Mouse (Mus musculus) adrenal gland, adult (tissue): ENCODE measurements around the gene Cactin.

Experiments
- DNase-seq, 2 experiments: peaks; one replicate each; pipeline ENCODE4 v3.0.0; 2022 to 2023; ENCODE audit warnings: low spot score in 1 of 2; ENCODE audit not compliant: inconsistent age in 2 of 2

The Cactin gene

DNA sequence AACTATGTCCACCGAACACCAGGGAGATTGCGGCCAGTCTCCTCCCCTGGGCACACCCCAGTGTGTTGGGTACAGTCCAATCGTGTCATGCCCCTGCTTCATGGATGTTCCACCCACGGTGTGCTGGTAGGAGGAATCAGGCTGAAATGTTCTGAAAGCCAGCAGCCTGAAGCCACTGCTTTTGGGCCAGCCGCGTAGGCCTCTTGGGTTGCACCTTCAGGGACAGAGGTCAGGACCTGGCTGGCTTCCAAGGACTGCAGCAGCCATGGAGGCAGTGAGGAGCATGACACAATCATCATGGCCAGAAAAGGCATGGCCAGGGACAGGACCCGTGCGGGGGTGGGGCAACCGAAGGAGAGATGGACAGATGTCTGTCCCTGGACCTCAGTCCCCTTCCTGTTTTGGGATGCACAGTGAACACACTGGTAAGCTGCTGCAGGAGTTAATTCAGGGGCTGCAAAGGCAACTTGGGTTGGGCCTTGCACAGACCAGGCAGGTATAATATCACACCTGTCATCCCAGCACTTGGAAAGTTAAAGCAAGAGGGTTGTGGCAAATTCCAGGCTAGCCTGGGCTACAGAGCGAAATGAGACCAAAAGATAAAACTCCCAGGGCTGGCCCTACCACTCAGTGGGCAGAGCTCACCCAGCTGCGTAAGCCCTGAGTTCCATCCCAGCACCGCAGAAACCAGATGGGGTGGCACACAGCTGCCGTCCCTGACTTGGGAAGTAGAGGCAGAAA is 2.1 kb upstream of the Cactin start:
- DNase-seq = peak; percentile 79 to 93

DNA sequence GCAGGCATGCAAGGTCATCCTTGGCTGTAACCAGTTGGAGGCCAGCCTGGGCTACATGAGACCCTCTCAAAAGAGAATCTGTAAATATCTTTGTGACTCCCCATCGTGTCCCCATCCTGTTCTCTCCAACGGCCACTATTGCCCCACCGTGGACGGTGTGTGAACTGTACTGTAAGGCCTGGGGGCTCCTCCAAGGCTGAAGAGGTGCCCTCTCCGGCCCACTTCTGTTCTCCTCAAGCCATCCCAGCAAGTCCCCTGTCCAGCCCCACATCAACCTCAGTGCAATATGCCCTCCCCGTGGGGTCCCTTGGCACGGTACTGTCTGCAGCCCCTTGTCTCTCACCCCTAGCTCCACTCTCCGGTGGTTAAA is 1.6 kb upstream of the Cactin start:
- peak in 1 of 2 experiments; percentile 64 for DNase-seq

DNA sequence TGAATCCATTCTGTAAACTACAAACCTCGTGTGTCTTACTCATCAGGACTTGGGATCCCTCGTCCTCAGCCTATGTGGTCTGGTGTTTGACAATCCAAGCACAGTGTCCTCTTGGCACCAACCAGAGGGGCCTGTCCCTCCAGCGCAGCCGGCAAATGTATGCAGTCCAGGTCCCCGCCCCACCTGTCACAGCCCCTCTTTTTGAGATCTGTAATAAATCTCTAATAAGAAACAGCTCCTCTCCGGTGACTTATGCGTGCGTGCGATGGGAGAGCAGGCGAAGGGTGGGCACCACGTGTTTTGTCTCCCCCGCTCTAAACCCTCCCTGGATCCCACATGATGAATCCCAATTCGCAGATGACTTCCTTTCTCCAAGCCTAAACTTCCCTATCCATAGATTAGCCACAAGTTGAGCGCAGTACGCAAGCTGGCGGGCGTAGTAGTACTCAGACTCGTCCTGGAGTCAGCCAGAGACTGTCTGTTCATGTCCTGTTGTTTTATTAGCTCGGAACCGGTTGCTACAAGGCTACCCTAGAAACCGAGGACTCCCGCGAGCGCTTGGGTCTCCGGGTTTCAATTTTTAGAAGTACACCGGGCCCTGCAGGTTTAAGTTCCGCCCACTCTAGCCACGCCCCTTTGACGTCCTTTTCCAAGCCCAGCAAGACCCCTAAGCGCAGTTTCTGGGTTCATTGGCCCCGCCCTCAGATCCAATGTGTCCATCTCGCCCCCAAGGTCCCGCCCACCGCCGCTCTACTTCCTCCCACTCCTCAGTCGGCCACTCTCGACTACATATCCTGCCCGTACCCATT is 958 bp upstream of the Cactin start:
- no peak for DNase-seq

DNA sequence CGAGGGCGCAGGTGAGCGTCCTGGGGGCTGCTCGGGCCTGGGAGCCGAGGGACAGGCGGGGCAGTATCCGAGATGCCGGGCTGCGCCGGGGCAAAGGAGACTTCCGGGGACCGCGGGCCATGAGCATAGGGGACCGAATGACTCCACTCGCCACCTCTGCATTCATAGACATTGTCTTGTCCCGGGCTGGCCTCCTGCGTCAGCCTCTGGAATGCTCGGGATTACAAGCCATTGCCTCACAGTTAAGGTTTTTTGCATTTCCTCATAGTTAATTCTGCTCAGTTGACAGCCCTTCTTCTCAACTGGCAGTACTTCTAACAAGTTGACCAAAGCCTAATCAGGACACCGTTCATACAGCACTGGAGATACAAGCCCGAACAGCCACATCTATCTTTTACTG is 533 bp downstream of the Cactin start:
- DNase-seq = no peak

DNA sequence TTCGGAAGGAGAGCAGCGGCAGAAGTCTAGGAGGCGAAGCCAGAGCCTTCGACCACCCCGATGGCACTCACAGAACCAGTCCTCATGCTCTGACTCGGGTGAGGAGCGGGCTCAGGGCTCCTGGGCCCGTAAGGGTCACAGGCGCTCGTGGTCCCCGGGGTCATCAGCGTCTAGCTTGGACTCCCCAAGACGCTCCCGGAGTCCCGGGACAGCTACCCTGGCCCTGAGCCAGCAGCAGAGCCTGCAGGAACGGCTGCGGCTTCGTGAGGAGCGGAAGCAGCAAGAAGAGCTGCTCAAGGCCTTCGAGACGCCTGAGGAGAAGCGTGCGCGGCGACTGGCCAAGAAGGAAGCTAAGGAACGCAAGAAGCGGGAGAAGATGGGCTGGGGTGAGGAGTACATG is 1.5 kb downstream of the Cactin start:
- DNase-seq = peak; percentile 57 to 60

DNA sequence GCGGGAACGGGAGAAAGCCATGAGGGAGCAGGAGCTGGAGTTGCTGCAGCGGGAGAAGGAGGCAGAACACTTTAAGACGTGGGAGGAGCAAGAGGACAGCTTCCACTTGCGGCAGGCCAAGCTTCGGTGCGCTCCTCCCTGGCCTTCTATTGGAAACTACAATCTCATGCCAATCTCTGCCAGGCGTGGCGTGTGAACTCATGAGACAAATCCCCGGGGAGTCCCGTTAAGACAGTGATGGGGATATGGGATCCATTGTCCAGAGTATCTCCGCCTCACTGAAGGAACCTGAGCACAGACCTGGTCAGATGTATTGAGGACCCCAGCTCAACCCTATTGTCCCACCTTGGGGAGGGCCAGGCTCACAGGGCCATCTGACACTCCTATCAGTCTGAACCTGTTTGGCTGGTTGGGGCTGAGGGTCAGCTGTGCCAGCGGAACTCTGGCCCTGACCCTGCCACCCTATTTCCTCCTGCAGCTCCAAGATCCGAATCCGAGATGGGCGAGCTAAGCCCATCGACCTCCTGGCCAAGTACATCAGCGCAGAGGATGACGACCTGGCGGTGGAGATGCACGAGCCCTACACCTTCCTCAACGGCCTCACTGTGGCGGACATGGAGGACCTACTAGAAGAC is 2.4 kb downstream of the Cactin start:
- no peak for DNase-seq

DNA sequence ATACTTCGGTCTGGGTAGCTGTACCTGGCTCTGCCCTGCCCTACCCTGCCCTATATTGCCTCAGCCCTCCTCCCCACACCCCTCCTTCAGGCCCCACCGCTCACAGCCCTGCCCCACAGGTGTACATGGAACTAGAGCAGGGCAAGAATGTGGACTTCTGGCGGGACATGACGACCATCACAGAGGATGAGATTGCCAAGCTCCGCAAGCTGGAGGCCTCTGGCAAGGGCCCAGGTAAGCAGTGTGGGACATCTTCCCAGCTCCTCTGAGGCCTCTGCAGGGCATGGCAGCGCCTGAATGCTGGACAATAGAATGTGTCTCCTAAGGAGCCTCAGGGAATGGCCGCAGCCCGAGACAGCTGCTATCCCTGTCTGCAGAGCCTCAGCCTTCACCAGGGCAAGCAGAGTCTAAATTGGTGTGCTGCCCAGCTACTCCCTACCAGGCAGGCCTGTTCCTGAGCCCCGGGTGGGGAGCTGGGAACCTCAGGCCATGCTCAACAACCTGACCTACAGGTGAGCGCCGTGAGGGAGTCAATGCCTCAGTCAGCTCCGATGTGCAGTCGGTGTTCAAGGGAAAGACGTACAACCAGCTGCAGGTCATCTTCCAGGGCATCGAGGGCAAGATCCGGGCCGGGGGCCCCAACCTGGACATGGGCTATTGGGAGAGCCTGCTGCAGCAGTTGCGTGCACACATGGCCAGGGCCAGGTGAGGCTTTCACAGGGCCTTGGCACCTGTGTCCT is 3.1 kb downstream of the Cactin start:
- DNase-seq = no peak

DNA sequence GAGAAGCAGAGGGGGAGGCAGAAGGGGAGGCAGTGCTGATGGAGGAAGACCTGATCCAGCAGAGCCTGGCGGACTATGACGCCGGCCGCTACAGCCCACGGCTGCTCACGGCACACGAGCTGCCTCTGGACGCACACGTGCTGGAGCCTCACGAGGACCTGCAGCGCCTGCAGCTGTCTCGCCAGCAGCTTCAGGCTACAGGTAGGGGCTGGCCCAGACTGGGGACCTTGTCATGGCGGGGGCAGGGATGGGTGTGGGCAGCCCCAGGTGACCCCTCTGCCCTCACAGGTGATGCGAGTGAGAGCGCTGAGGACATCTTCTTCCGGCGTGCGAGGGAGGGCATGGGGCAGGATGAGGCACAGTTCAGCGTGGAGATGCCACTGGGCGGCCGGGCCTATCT is 4.3 kb downstream of the Cactin start:
- peak in 1 of 2 experiments; percentile 36 for DNase-seq

DNA sequence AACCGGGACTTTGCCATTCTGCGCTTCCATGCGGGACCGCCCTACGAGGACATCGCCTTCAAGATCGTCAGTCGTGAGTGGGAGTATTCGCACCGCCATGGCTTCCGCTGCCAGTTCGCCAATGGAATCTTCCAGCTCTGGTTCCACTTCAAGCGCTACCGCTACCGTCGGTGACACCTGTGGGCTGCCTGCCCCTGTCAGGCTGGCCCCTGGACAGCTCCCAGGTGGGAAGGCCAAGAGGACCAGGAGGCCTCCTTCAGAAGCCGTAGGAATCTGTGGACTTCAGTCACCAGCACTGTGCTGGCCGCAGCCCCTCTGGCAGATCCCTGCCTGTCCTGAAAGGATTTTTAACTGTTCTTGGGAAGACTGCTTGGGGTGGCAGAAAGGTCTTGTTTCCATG is 4.9 kb downstream of the Cactin start:
- peak in 1 of 2 experiments; percentile 50 for DNase-seq

DNA sequence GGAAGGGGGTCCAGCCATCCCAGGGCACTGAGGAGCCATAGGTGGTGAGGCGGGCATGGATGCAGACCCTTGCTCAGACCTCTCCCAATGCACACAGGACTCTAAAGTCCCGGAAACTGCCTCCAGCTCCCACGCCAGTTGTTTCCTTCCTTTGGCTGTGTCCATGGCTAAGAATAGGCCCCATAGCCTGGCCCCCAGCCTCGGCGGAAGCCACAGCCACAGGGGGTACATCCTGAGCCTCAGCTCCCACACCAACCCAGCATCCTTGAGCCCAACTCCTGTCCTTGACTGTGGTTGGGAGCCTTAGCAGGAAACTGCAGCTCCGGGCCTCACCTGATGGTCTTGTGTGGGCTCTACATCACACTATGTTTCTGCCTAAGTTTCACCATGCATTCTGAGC is 6.0 kb downstream of the Cactin start:
- DNase-seq = peak; percentile 70 to 77

DNA sequence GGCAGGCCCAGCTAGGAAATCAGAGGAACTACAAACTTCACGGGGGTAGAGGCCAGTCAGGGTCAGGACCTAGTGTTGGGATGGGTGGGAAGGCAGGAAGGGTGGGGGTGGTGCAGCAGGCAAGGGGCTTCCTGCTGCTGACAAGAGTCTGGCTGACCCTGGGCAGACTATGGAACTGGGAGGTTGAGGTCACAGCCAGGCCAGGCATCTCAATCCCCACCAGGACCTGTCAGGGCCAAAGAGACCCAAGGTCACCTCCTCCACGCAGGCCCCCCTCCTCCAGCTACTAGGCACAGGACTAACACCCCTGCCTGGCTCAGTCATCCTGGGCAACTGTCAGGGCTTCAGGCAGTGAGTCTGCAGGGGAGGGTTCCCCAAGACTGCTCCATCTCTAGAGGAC is 7.1 kb downstream of the Cactin start:
- no peak for DNase-seq

DNA sequence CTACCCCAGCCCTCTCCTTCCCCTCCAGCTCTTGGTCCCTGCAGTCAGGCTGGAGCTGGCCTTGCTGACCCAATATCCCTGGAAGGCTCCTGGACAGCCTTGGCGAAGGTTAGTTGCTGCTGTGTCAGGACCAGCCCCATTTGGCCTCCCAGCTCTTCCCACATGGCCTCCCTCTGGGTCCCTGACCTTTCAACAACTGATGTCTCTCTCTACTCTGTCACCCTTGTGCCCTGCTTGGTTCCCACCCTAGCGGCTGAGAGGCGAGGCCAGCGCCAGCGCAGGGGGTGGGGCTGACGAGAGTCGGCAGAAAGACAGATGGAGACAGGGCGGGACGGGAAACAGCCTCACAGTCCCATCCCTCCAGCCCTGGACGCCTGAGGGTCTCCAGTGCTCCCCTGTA is 7.5 kb downstream of the Cactin start, which contains the start of gene Tbxa2r:
Gene Tbxa2r, plus strand, starts transcription at position 346 of the 400 bp plus-strand sequence.
- peak; percentile 94 to 96 for DNase-seq

DNA sequence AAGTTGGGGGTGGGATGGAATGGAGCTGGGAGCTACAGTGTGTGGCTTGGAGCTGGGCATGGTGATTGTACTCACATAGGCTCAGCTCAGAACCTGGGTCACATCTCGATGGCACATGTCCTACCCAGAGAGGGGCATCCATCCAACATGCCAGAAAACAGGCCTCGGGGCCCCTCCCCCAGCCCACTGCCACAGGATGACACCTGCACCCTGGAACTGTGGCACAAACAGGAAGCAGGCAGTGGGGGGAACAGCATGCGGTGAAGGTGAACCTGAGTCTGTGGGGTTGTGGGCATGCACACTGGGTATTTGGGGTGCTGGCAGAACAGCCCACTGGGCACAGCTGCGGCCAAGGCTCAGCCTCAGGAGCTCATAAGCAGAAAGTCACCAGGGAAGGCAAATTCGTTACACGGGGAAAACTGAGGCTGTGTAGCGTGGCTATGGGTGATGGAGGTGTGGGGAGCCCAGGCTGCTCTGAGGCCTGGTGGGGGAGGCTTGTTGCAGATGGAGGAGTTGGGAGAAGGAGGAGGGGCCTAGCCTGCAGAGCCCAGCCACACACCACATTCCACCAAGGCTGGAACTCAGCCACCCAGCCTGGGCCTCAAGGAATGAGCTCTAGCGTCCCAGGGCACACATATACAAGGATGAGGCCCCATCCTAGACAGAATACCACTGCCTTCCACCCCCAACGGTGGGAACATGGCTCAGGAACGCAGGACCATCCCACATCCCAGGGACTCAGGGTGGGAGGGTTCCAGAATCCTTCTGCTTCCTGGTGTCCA is 8.5 kb downstream of the Cactin start:
- peak; percentile 54 to 68 for DNase-seq

DNA sequence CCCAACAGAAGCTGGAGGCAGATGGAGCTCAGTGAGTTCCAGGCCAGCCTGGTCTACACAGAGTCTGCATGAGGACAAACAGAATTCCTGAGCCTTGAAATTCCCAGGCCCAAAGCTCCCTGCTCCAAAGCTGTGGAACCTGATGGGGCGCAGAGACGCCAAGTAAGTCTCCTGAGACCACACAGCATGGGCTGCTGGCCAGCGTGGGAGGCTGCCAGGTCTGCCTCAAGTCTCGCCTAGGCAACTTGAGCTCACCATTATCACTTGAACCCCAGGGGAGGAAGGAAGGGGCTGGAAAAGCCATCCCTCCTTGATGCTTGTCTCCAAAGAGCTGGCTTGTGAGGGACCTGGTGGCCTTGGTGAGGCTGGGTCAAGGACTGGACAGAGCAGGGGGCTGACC is 9.1 kb downstream of the Cactin start:
- DNase-seq = peak; percentile 37 to 67

DNA sequence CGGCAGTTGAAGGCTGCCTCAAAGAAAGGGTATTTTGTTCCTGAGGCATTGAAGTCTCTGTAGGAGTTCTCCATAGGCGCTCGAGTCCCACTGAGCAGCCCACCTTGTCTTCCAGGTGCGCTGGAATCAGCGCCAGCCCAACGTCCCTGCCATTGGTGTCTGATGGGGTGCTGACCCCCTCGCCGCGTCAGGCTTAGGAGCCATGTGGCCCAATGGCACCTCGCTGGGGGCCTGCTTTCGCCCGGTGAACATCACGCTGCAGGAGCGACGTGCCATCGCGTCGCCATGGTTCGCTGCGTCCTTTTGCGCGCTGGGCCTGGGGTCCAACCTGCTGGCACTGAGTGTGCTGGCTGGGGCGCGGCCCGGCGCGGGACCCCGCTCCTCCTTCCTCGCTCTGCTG is 11.4 kb downstream of the Cactin start:
- DNase-seq = no peak

DNA sequence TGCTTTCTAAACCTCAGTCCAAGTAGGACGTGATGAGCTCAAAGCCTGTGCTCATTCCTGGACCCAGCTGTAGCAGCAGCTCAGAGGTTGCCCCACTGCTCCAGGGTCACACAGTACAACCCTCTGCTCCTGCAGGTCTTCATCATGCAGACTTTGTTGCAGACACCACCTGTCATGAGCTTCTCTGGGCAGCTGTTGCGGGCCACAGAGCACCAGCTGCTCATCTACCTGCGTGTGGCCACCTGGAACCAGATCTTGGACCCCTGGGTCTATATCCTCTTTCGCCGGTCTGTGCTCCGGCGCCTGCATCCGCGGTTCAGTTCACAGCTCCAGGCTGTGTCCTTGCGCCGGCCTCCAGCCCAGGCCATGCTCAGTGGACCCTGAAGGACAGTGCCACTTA is 13.4 kb downstream of the Cactin start:
- no peak for DNase-seq

DNA sequence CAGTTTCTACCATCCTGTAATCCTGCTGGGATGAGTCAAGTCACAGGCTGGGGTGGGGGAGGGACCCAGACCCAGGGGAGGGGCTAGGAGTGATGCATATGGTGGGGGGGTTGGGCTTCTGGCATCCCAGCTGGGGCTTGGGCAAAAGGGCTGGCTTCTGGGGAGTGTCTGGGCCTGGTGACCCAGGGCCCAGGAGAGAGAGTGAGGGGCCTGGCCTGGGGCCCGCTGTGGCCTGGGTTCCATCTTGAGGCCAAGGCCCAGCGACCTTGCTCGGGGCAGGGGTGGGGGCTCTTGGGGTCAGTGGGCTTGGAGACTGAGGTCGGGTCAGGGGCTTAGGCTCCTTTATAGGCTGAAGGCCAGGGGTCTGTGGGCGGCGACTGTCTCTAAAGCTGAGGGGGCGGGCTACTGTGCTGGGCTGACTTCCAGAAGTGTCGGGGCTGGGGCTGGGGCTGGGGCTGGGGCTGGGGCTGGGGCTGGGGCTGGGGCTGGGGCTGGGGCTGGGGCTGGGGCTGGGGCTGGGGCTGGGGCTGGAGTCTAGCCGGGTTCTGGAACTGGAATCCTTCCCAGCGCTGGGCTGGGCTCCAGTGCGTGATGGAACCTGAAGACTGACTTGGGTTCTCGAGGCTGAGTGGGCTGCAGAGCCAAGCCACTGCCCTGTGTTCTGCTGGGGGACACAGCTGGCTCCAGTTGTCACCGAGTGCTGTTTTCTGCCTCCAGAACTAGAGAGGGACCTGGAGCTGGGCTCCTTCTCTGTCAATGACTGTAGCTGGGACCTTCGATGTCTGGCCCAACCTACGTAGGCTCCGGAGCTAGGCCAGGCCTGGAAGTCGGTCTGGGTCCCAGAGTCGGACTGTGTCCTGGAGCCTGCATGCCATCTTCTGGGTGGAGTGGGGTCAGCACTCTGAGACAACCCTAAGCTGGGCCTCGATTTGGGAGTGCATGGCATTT is 14.8 kb downstream of the Cactin start:
- DNase-seq = no peak

DNA sequence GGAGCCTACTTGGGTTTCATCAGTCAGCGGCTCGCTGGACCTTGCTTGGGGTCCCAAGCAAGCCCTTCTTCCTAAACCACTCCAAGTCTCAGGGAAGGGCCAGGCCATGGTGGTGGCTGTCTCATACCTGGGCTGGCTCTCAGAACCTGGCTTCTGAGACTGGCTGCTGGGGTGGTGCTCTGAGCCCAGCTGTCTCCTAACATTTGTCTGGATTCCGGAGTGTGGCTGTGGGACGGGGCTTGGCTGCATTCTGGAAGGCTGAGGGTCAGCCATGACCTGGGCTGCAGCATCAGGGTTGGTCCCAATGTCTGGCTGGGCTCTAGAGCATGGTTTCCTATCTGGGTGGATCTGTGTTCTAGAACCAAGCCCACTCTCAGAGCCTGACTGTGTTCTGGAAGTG is 15.7 kb downstream of the Cactin start:
- DNase-seq = no peak

DNA sequence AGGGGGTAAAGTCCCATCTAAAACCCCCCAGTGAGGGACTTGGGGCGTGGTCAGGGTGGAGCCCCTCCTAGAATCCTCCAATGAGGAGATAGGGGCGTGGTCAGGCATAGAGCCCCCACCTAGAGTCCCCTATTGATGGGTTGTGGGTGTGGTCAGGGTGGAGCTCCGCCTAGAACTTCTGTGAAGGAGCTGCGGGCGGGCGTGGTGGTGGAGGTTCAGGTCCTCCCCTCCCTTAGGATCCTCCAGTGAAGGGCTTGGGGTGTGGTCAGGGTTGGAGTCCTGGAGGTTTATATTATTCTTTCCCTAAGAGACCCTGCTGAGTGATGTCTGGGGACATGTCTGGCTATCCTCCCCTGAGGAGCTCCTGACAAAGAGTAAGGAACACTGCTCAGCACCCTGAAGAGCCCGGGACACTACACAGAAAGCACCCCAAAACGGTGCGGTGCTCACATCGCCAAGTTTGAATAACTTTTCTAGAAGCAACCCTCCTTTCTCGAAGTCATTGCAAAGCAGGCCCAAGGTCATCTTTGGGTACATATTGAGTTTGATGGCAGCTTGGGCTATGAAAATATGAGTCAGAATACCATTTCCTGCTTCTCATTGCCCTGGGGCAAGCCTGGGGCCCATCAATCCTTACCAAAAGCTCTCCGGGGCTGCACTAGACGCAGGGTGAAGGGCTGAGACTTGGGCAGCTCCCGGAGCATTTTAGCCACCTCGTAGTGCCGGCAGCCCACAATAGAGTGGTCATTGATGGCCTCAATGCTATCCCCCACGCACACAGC is 19.8 kb downstream of the Cactin start:
- DNase-seq = no peak
